Mouse (Mus musculus): ENCODE measurements at regions not wholly inside any gene's neighbourhood (a gene's known extent, or its start where the extent isn't known, plus 50 kb on each side); places are given as distances from the start of the nearest gene placed in this dataset.

GRCm38 (mm10) chr16:52601068-52601829 lies 147.4 kb upstream of the Alcam start:
- DNase-seq: no peak

GRCm38 (mm10) chr16:52598232-52598631 lies 144.4 kb upstream of the Alcam start:
- no peak for DNase-seq

- DNase-seq: peak; percentile 1
These were observed 143.3 kb upstream of the Alcam start for GRCm38 (mm10) chr16:52597181-52597580.

- DNase-seq: no peak
These were observed 134.5 kb upstream of the Alcam start for GRCm38 (mm10) chr16:52588291-52588781.

GRCm38 (mm10) chr16:52569078-52569477 lies 115.2 kb upstream of the Alcam start:
- no peak for DNase-seq

GRCm38 (mm10) chr16:52536278-52536677 lies 82.4 kb upstream of the Alcam start:
- DNase-seq: no peak

GRCm38 (mm10) chr16:52534601-52535000 lies 80.7 kb upstream of the Alcam start:
- DNase-seq: no peak

GRCm38 (mm10) chr16:52532475-52533083 lies 78.7 kb upstream of the Alcam start:
- DNase-seq: no peak

- no peak for DNase-seq
These were observed 59.9 kb upstream of the Alcam start for GRCm38 (mm10) chr16:52513546-52514409.

- no peak for DNase-seq
These were observed 54.9 kb upstream of the Alcam start for GRCm38 (mm10) chr16:52508633-52509379.

Data from cerebellum, adult 11 months (tissue).